In the genomic region with DNA sequence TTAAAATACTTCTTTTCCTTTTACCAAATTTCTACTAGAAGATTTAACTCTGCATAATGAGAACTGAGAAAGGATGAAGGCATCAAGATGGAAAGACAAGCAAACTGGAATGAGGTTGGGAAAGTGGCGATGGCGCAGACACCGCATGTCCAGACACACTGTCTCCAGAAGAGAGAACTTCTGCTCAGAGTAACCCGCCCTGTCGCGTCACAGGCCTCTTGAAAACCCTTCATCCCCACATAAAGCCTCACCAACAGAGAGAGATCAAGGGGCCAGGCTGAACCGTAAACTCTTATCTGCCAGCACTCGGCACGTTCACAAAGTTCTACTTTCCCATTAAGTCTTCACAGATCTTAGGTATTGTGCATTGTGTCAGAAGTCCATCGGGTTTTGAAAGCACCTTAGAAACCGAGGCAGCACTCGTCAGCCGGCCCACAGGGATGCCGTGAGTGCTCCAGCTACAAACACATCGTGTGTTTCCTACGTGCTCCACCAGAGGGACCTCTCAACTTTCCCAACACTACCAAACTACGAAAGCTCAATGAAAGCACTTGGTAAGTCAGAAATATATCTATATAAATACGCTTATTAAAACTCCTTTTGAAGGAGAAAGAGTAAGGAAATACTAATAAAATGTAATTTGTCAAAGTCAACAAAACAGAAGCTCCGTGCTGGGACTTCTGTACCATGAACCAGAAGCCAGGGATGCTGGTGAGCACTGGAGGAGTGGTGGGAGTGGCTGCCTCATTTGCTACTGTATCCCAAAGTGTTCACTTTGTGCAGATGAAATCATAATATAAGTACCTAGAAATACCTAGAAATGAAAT, we compare ENCODE assay signal across 9 mouse cellular contexts. TPM values are rescaled to one million over a fixed set of nuclear protein-coding genes. Genes with fewer than 3 reads are reported as not detected.
DNase-seq lines count a peak whose midpoint lies in the region; ATAC-seq and TF ChIP-seq lines count a peak whose summit lies in the region.
"Had no signal": no experiment of that assay in that cellular context is flagged by ENCODE, and none has a peak within 500 bp of the region (broad histone marks: within the 10 kb centered on the region; RNA-seq: fewer than 3 reads in every experiment).

No protein-coding gene starts in this region.

- H3K27me3 ChIP-seq in kidney, embryonic 14.5 days (ENCODE audit: control insufficient read depth, insufficient read depth, low read length): no peaks in the 10 kb centered on the region
- no peaks in the 10 kb centered on the region for H3K27me3 ChIP-seq in Patski
- H3K27me3 ChIP-seq in heart, embryonic 11.5 days (ENCODE audit: control insufficient read depth, insufficient read depth, low read length): no peaks in the 10 kb centered on the region
- H3K27me3 ChIP-seq in lung, embryonic 14.5 days (ENCODE audit: insufficient read depth, low read length): no peaks in the 10 kb centered on the region
- H3K27me3 ChIP-seq in splenic B cell, adult 2 months (ENCODE audit: control insufficient read depth, insufficient read depth, low read length, poor library complexity, severe bottlenecking): no peaks in the 10 kb centered on the region

- TF ChIP-seq CTCF in Patski (IDR thresholded peaks at IDR 0.05): peak; percentile 74
- peak; percentile 75 for TF ChIP-seq CTCF in lung, embryonic 14.5 days (IDR thresholded peaks at IDR 0.05; ENCODE audit: low read depth)

- no peak overlapping the region for H3K4me3 ChIP-seq in kidney, embryonic 14.5 days (ENCODE audit: low read length)
- H3K4me3 ChIP-seq in heart, embryonic 11.5 days (ENCODE audit: low read depth, low read length): no peak overlapping the region
- H3K4me3 ChIP-seq in lung, embryonic 14.5 days (ENCODE audit: low read depth, low read length): no peak overlapping the region

- peak; percentile 62 for DNase-seq in kidney, adult 18-20 months
- no peak for DNase-seq in Patski (ENCODE audit: low read depth, low spot score)
- peak; percentile 65 to 68 for DNase-seq in cerebellum, postnatal 14 days
- peak; percentile 11 for DNase-seq in large intestine, adult 2 months (ENCODE audit: low read depth, low spot score)
- peak; percentile 85 for DNase-seq in lung, embryonic 14.5 days
- DNase-seq in splenic B cell, adult 2 months (ENCODE audit: low read depth, low spot score): peak; percentile 61

- in situ Hi-C loops in Patski (cut with MboI; ENCODE audit: low pct_unique_long_range_greater_than_20kb): loop anchor here (10.0 kb wide), 1 partner anchor 87 kb away; no protein-coding TSS in a partner anchor

- H3K27ac ChIP-seq in kidney, embryonic 14.5 days (ENCODE audit: low read depth, low read length): no peak overlapping the region
- H3K27ac ChIP-seq in heart, embryonic 11.5 days (ENCODE audit: low read depth, low read length): no peak overlapping the region
- H3K27ac ChIP-seq in lung, embryonic 14.5 days (ENCODE audit: low read depth): no peak overlapping the region
- H3K27ac ChIP-seq: macrophage had no signal

- CTCF ChIA-PET in Patski (lab: Charles Lee): interaction anchor here (0.8 to 2.9 kb wide), 12 partner anchors 8 to 95 kb away, joined by 3 to 29 read pairs (median 4); partner anchors contain the start of genes Lemd3 and Wif1

- POLR2A ChIA-PET in Patski (lab: Charles Lee): interaction anchor here (1.1 kb wide), 1 partner anchor 13 kb away, joined by 3 read pairs; no protein-coding TSS in a partner anchor

- WGBS in kidney, embryonic 14.5 days: 56% methylated on average over 19 of the region's 19 CpGs
- 41% methylated on average over 19 of the region's 19 CpGs for WGBS in heart, embryonic 11.5 days (ENCODE audit: insufficient replicate concordance)
- 52% methylated on average over 19 of the region's 19 CpGs for WGBS in large intestine, adult 2 months
- 38% methylated on average over 19 of the region's 19 CpGs for WGBS in lung, embryonic 14.5 days

- no peak overlapping the region for H3K4me2 ChIP-seq in kidney, embryonic 14.5 days (replicated peaks; ENCODE audit: low read depth, low read length)
- H3K4me2 ChIP-seq in heart, embryonic 11.5 days: peak overlapping the region; percentile 38; the same call in 1 of the 2 replicates
- H3K4me2 ChIP-seq in lung, embryonic 14.5 days: 0 out of 2 replicates have a peak overlapping the region, but pooled peaks have one; percentile 7

- no peak overlapping the region for H3K9ac ChIP-seq in kidney, embryonic 14.5 days (ENCODE audit: low read depth, low read length)
- no peak overlapping the region for H3K9ac ChIP-seq in heart, embryonic 11.5 days (ENCODE audit: low read depth, low read length)
- no peak overlapping the region for H3K9ac ChIP-seq in lung, embryonic 14.5 days

- ATAC-seq in kidney, embryonic 14.5 days (ENCODE audit: low FRiP score, low TSS enrichment): no peak
- ATAC-seq in Patski: no peak
- ATAC-seq in heart, embryonic 11.5 days (replicated peaks; ENCODE audit: insufficient number of reproducible peaks, low FRiP score, low TSS enrichment): no peak
- ATAC-seq in lung, embryonic 14.5 days (ENCODE audit: insufficient read depth): peak; percentile 54; the same call in 1 of the 2 replicates

- no peaks in the 10 kb centered on the region for H3K36me3 ChIP-seq in kidney, embryonic 14.5 days (ENCODE audit: control insufficient read depth, insufficient read depth, low read length)
- H3K36me3 ChIP-seq in heart, embryonic 11.5 days (ENCODE audit: control insufficient read depth, insufficient read depth, low read length): no peaks in the 10 kb centered on the region
- H3K36me3 ChIP-seq in lung, embryonic 14.5 days (ENCODE audit: insufficient read depth): no peaks in the 10 kb centered on the region
- no peaks in the 10 kb centered on the region for H3K36me3 ChIP-seq in splenic B cell, adult 2 months (ENCODE audit: control insufficient read depth, insufficient read depth, low read length, poor library complexity, severe bottlenecking)

- H3K4me1 ChIP-seq in kidney, embryonic 14.5 days (ENCODE audit: control insufficient read depth, insufficient read depth, low read length): no peaks in the 10 kb centered on the region
- H3K4me1 ChIP-seq in heart, embryonic 11.5 days (ENCODE audit: control insufficient read depth, insufficient read depth, low read length): no peaks in the 10 kb centered on the region
- no peaks in the 10 kb centered on the region for H3K4me1 ChIP-seq in lung, embryonic 14.5 days (ENCODE audit: insufficient read depth)

- no peaks in the 10 kb centered on the region for H3K9me3 ChIP-seq in kidney, embryonic 14.5 days (ENCODE audit: control insufficient read depth, low read length)
- no peaks in the 10 kb centered on the region for H3K9me3 ChIP-seq in heart, embryonic 11.5 days (replicated peaks; ENCODE audit: control insufficient read depth, low read length)
- no peaks in the 10 kb centered on the region for H3K9me3 ChIP-seq in lung, embryonic 14.5 days (ENCODE audit: low read depth, low read length)

RNA-seq across cellular contexts. Expression of gene Msrb3, which starts 39.4 kb away (rescaled TPM):
- polyA plus RNA-seq in kidney, embryonic 14.5 days (2014; fragmentation: Nextera tagmentation; extraction: Ambion mirVana): 10.2 TPM in 2 replicates
- 36.9 TPM for polyA plus RNA-seq in Patski (2021)
- 20.5 and 31.4 TPM in 2 replicates for polyA plus RNA-seq in heart, embryonic 11.5 days (2014; fragmentation: Nextera tagmentation; extraction: Ambion mirVana)
- 6.9 and 8.6 TPM in 2 replicates for polyA plus RNA-seq in large intestine, adult 2 months (2012; rRNA removed)
- polyA plus RNA-seq in lung, embryonic 14.5 days (2014; fragmentation: Nextera tagmentation; extraction: Ambion mirVana): 13.0 and 14.1 TPM in 2 replicates

RNA-seq across cellular contexts. Expression of gene Lemd3, which starts 40.8 kb away (rescaled TPM):
- polyA plus RNA-seq in kidney, embryonic 14.5 days (2014; fragmentation: Nextera tagmentation; extraction: Ambion mirVana): 5.4 and 5.7 TPM in 2 replicates
- polyA plus RNA-seq in Patski (2021): 12.4 TPM
- polyA plus RNA-seq in heart, embryonic 11.5 days (2014; fragmentation: Nextera tagmentation; extraction: Ambion mirVana): 3.5 and 4.1 TPM in 2 replicates
- 2.7 and 3.1 TPM in 2 replicates for polyA plus RNA-seq in large intestine, adult 2 months (2012; rRNA removed)
- polyA plus RNA-seq in lung, embryonic 14.5 days (2014; fragmentation: Nextera tagmentation; extraction: Ambion mirVana): 5.3 and 5.6 TPM in 2 replicates
